In genomic region chr2:84476577-84476976, GRCm38 (mm10) we compare ENCODE assay signal across 8 mouse cellular contexts. TPM values are rescaled to one million over a fixed set of nuclear protein-coding genes. Genes with fewer than 3 reads are reported as not detected.
A peak's percentile ranks its signal among the peaks of the same experiment; 100 is the strongest.
DNase-seq lines count a peak whose midpoint lies in the region; ATAC-seq lines count a peak whose summit lies in the region.

Gene Tfpi (minus strand): TSS chr2:84476775.

- peak within 1 kb of the TSS; percentile 42 for H3K4me2 ChIP-seq in kidney, embryonic 14.5 days (replicated peaks; ENCODE audit: low read depth, low read length)
- H3K4me2 ChIP-seq in liver, embryonic 13.5 days = peak within 1 kb of the TSS; percentile 57
- peak within 1 kb of the TSS; percentile 38 for H3K4me2 ChIP-seq in neural tube, embryonic 15.5 days

- WGBS in kidney, embryonic 14.5 days = 43% methylated on average over 4 of the region's 4 CpGs
- 10% methylated on average over 4 of the region's 4 CpGs for WGBS in liver, embryonic 13.5 days (ENCODE audit: insufficient replicate concordance)
- WGBS in neural tube, embryonic 15.5 days = 70% methylated on average over 4 of the region's 4 CpGs

- H3K9me3 ChIP-seq in kidney, embryonic 14.5 days (ENCODE audit: control insufficient read depth, low read length) = no peaks in the 10 kb centered on the region
- H3K9me3 ChIP-seq in liver, embryonic 13.5 days (replicated peaks) = no peaks in the 10 kb centered on the region
- no peaks in the 10 kb centered on the region for H3K9me3 ChIP-seq in neural tube, embryonic 15.5 days (replicated peaks)

- peak within 1 kb of the TSS; percentile 59; the same call in 1 of the 2 replicates for H3K27ac ChIP-seq in kidney, embryonic 14.5 days (ENCODE audit: low read depth, low read length)
- peak within 1 kb of the TSS; percentile 68 for H3K27ac ChIP-seq in liver, embryonic 13.5 days
- H3K27ac ChIP-seq in neural tube, embryonic 15.5 days (replicated peaks) = no peak within 1 kb of the TSS

- no peaks in the 10 kb centered on the region for H3K27me3 ChIP-seq in kidney, embryonic 14.5 days (ENCODE audit: control insufficient read depth, insufficient read depth, low read length)
- H3K27me3 ChIP-seq in liver, embryonic 13.5 days = no peaks in the 10 kb centered on the region
- H3K27me3 ChIP-seq in neural tube, embryonic 15.5 days (replicated peaks) = no peaks in the 10 kb centered on the region

- H3K36me3 ChIP-seq in kidney, embryonic 14.5 days (ENCODE audit: control insufficient read depth, insufficient read depth, low read length) = no peaks in the 10 kb centered on the region; the same call in 1 of the 2 replicates
- peaks cover 7% of the 10 kb centered on the region; the same call in 1 of the 2 replicates for H3K36me3 ChIP-seq in liver, embryonic 13.5 days
- H3K36me3 ChIP-seq in neural tube, embryonic 15.5 days = no peaks in the 10 kb centered on the region

- ATAC-seq in kidney, embryonic 14.5 days (ENCODE audit: low FRiP score, low TSS enrichment) = peak; percentile 54; the same call in 1 of the 2 replicates
- ATAC-seq in common myeloid progenitor, adult 5-6 weeks (replicated peaks; ENCODE audit: low read depth, poor library complexity, severe bottlenecking) = peak; percentile 37
- ATAC-seq in liver, embryonic 13.5 days (ENCODE audit: low read depth) = peak; percentile 90
- no peak for ATAC-seq in neural tube, embryonic 15.5 days (ENCODE audit: low FRiP score)

- H3K4me3 ChIP-seq in kidney, embryonic 14.5 days (ENCODE audit: low read length) = peak within 1 kb of the TSS; percentile 36
- peak within 1 kb of the TSS; percentile 45 for H3K4me3 ChIP-seq in liver, embryonic 13.5 days (replicated peaks)
- H3K4me3 ChIP-seq in neural tube, embryonic 15.5 days (replicated peaks) = peak within 1 kb of the TSS; percentile 24

- H3K9ac ChIP-seq in kidney, embryonic 14.5 days (ENCODE audit: low read depth, low read length) = peak within 1 kb of the TSS; percentile 18; the same call in 1 of the 2 replicates
- peak within 1 kb of the TSS; percentile 38 for H3K9ac ChIP-seq in liver, embryonic 13.5 days
- no peak within 1 kb of the TSS for H3K9ac ChIP-seq in neural tube, embryonic 15.5 days (replicated peaks)

- DNase-seq in kidney, adult 18-20 months = no peak
- peak; percentile 46 for DNase-seq in heart, postnatal 4 days
- peak; percentile 27 for DNase-seq in liver, embryonic 13.5 days
- DNase-seq in B cell, adult 2 months = no peak
- no peak for DNase-seq in gastrocnemius, adult 8-10 months (ENCODE audit: low spot score in 2 of 2)

- H3K4me1 ChIP-seq in kidney, embryonic 14.5 days (ENCODE audit: control insufficient read depth, insufficient read depth, low read length) = no peaks in the 10 kb centered on the region
- H3K4me1 ChIP-seq in liver, embryonic 13.5 days (replicated peaks) = peaks cover 23% of the 10 kb centered on the region
- H3K4me1 ChIP-seq in neural tube, embryonic 15.5 days = no peaks in the 10 kb centered on the region

RNA-seq across cellular contexts. Expression of gene Tfpi, which starts in this region (rescaled TPM):
- 31.5 and 38.1 TPM in 2 replicates for polyA plus RNA-seq in kidney, embryonic 14.5 days (2014; fragmentation: Nextera tagmentation; extraction: Ambion mirVana)
- 50.3 and 86.0 TPM in 2 replicates for total RNA-seq in common myeloid progenitor, adult 5-6 weeks (2017)
- 10 to 100 TPM; 62.0 to 64.4 TPM for total RNA-seq in heart, postnatal 4 days (2021)
- 23.0 and 28.3 TPM in 2 replicates for polyA plus RNA-seq in liver, embryonic 13.5 days (2015; fragmentation: Nextera tagmentation; extraction: Ambion mirVana)
- 21.2 and 25.9 TPM in 2 replicates for polyA plus RNA-seq in neural tube, embryonic 15.5 days (2015; fragmentation: Nextera tagmentation; extraction: Ambion mirVana)
- total RNA-seq in gastrocnemius, adult 8-10 months (2022) = 1 to 10 TPM; 1.7 to 3.3 (median 2.2) TPM

Comparison
In these comparisons a context has a peak if more than half of its experiments do, and no peak if none do; other contexts are left out.
1. RNA of gene Tfpi (total RNA-seq): 62.0 to 64.4 TPM in heart, postnatal 4 days and 50.3 to 86.0 TPM in common myeloid progenitor, adult 5-6 weeks; 1.7 to 3.3 TPM in gastrocnemius, adult 8-10 months; every median in the first group is over 10 times any median in the second.
2. DNase-seq: peak in heart, postnatal 4 days (single experiment) and liver, embryonic 13.5 days (single experiment); none in kidney, adult 18-20 months (single experiment), B cell, adult 2 months (0 of 2) and gastrocnemius, adult 8-10 months (0 of 2).
3. Peak in every context shown above with its lines, with median percentiles within 50 percentile points of each other: H3K4me2 ChIP-seq and H3K4me3 ChIP-seq.